ENCODE assay signal across 26 mouse cellular contexts in genomic region chr2:20721098-20721497, GRCm38 (mm10).
"Had no signal": no experiment of that assay in that cellular context is flagged by ENCODE, and none has a peak within 500 bp of the region (broad histone marks: within the 10 kb centered on the region; RNA-seq: fewer than 3 reads in every experiment).

No protein-coding gene starts in this region.

- DNase-seq: gastrocnemius, postnatal 14 days; gastrocnemius, postnatal 36 days; heart, adult 11 months; heart, adult 2 months; heart, postnatal 14 days; heart, postnatal 36 days; kidney, adult 11 months; kidney, adult 2 months; kidney, adult 9 months; kidney, postnatal 14 days; kidney, postnatal 36 days; layer of hippocampus, adult 9-11 months; layer of hippocampus, postnatal 36 days; left cerebral cortex, postnatal 4 days had no signal

- H3K4me2 ChIP-seq: heart, embryonic 11.5 days; heart, embryonic 15.5 days; hindbrain, embryonic 13.5 days; hindbrain, embryonic 15.5 days; kidney, embryonic 15.5 days; limb, embryonic 15.5 days; liver, embryonic 12.5 days had no signal

- H3K9me3 ChIP-seq: heart, embryonic 13.5 days; heart, embryonic 15.5 days; hindbrain, embryonic 13.5 days; hindbrain, embryonic 15.5 days; kidney, embryonic 15.5 days; limb, embryonic 13.5 days; limb, embryonic 15.5 days; liver, embryonic 12.5 days had no signal

- H3K9ac ChIP-seq: heart, embryonic 13.5 days; heart, embryonic 15.5 days; hindbrain, embryonic 13.5 days; hindbrain, embryonic 15.5 days; kidney, embryonic 15.5 days; limb, embryonic 13.5 days; limb, embryonic 15.5 days; liver, embryonic 12.5 days had no signal

- H3K27me3 ChIP-seq: heart, embryonic 13.5 days; heart, embryonic 15.5 days; hindbrain, embryonic 13.5 days; hindbrain, embryonic 15.5 days; kidney, embryonic 15.5 days; limb, embryonic 13.5 days; limb, embryonic 15.5 days; liver, embryonic 12.5 days had no signal

- H3K4me3 ChIP-seq: heart, adult 2 months; heart, embryonic 13.5 days; heart, embryonic 15.5 days; hindbrain, embryonic 13.5 days; hindbrain, embryonic 15.5 days; kidney, embryonic 15.5 days; limb, embryonic 13.5 days; limb, embryonic 15.5 days; liver, embryonic 12.5 days had no signal

- H3K27ac ChIP-seq: heart, embryonic 13.5 days; heart, embryonic 15.5 days; hindbrain, embryonic 13.5 days; hindbrain, embryonic 15.5 days; hindbrain, postnatal 0 days; kidney, embryonic 15.5 days; kidney, postnatal 0 days; limb, embryonic 13.5 days; limb, embryonic 15.5 days; liver, embryonic 12.5 days had no signal

- ATAC-seq: intestine, embryonic 16.5 days; liver, embryonic 12.5 days had no signal

- H3K36me3 ChIP-seq: heart, embryonic 13.5 days; heart, embryonic 15.5 days; hindbrain, embryonic 13.5 days; hindbrain, embryonic 15.5 days; limb, embryonic 13.5 days; limb, embryonic 15.5 days; liver, embryonic 12.5 days had no signal
